Mouse (Mus musculus) 3T3-L1 (cell line): ENCODE measurements around the gene Pgm2.

Experiments used
- DNase-seq: peaks from one replicate; pipeline ENCODE4 v3.0.0-alpha.2; 2015; ENCODE audit warnings: low read depth, low spot score

Gene Pgm2

DNA sequence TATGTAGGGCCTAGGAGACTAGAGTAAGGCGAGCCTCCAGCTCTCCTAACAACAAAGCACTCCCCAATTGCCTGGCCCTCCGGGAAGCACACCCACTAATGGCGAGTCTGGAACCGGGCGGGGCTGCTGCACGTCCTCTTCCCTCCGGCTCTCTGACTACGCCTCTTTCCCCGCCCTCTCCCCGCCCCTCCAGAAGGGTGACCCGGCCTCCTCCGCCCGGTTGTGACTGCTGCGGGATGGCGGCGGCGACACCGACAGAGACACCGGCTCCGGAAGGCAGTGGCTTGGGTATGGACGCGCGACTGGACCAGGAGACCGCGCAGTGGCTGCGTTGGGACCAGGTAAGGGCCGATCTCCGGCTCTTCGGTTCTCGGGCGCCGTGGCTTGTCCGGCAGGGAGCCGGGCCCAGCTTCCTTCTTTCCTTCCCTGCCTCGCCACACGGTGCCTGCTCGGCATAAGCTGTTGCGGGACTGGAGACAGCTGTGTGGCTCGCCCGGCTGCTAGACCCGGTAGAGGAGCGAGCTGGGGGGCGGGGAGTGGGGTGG, at the start of gene Pgm2:
Pgm2 (plus strand) TSS at position 203 of the 545 bp plus-strand sequence.
- DNase-seq, result peak; percentile 95

DNA sequence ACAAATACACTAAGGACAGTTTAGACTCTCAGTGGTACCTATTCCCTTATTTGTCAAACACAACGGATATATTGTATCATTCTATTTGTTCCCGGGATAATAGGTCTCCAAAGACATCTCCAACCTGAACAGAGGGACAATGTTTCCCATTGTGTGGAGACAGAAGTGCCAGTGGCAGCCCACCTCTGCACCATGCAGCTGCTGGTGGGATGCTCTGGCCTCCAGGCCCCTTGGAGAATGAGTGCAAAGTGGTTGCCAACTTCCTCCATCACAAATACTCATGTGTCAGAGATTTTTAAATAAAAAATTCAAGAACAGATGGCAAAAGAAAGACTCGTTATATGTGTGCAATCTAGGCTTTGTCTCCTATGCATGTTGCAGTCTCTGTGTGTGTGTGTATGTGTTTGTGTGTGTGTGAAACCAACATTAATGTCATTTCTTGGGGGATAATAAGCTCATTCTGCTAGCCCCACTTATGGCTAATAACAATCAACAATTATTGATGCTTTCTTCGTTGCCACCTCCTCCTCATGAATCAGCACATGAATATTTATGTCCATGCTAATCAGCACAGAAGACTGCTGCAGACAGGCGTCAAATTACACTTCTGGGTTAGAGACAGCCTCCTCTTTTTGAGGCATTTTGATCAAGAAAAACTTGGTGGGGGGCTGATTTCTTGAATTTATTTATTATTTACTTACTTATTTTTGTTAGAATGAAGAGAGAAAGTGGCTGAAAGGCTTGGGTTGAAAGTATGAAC, 48.9 kb upstream of the Pgm2 start:
- DNase-seq, result no peak

DNA sequence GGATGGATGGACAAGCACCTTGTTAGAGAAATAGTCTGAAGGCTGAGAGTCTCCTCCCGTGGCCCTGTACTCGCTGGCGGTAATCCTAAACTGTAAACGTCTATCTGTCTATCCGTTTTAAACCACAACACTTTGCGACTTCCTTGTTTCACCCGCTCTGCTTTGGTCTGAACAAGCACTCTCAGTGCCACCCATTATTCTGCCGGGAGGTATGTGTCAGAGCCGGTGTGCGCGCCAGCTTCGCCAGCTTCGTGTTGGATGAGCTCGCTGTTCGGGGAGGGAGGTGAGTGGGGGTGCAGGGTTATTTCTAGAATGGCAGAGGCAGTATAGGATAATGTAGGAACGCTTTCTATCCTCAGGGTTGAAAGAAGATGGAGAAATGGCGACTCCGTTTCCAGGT, 48.0 kb upstream of the Pgm2 start:
- DNase-seq, result no peak

DNA sequence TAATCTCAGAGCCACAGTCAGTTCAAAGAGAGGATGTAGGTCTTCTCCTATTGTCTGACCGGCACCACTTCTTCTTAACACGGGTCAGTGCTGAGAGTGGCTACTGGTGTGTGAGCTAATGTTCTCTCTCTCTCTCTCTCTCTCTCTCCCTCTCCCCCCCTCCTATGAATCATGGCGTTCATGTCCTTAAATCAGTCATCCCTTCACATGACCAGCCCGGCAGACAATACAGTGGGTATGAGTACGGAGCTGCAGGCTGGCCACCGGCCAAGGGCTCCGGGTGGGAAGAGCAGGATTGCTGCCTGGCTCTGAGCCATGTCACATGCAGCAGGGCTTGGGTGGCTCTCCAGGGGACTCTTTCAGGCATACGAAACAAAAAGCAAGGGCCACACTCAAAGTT, 47.2 kb upstream of the Pgm2 start:
- peak; percentile 87 for DNase-seq

DNA sequence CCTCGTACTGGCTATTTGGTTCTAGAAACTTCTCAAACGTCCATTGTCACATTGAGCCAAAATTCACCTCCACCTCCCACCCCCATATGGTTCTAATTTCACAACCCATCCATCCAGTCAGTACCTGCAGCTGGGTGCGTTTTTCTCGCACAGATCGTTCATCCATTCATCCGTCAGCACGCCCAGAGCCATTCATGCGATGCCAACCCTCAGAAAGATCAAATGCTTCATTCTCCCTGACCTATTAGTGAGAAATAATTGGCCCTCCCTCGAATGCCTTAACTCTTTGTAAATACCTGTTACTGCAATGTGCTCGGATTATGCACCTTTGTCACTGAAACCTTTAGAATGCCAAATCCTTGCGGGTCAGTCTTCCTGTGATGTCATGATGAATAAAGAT, 45.8 kb upstream of the Pgm2 start:
- no peak for DNase-seq

DNA sequence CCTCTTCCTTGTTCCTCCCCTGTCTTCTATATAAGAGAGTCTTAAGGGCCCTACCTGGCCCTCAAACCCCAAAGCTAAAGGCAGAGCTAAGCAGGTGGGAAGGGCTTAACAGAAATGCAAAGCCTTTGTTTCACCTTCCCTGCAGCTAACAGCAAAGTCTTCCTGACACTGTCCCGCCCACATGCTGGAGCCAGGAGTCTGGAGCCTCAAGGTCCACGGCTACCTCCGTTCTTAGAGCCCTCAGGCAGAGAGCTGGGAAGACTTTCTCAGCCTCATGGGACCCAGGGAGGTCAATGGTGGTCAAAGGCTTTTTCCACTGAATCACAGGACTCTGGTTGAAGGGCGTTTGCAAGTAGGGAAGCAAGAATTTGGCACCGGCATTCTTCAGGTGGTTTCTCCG, 44.8 kb upstream of the Pgm2 start:
- no peak for DNase-seq

DNA sequence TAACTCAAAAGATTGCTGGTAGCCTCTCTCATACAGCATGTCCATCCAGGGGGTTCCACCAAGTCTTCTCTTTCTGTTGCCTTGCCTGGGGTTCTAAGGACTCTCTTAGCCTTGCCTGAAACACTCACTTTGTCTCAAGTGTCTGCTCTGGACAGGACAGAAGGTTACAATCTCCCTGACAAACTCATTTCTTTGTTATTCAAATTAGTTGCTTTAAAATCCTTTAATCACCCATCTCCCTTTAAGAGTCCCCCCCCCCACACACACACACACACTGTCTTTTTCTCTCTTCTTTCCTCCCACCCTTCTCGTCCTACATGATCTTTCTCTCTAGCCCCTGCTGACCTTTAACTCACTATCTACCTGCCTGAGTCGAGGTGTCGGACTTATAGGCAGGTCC, 44.1 kb upstream of the Pgm2 start:
- no peak for DNase-seq

DNA sequence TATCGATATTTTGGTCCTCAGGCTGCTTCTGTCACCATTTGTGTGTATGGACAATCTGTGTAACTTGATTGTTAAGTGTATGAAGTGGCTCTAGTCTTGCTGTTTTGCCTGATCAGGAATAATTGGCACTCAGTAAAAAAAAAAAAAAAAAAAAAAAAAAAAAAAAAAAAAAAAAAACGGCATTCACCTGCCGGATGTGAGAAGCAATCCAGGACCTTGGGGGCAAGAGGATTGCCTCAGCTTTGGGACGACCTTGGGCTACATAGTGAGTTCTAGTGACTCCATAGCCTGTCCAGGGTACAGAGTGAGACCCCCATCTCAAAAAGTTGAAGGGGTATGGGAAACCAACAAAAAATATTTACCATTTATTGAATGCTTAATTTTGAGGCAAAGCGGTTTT, 43.5 kb upstream of the Pgm2 start:
- no peak for DNase-seq

DNA sequence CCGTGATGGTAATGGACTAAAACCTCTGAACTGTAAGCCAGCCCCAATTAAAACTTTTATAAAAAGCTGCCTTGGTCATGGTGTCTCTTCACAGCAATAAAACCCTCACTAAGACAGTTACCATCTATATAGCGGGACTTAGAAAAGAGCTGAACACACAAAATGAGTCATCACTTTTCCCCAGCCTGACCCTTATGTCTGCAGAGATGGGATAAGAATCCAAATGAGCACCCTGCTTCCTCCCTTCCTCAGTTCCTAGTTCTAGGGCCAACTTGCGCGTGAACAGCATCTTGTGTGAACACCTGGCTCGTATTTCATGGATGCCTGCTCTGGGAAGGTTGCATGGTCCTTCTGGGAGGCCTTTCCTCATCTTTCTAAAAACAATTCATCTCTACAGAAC, 39.7 kb upstream of the Pgm2 start:
- DNase-seq, result no peak

DNA sequence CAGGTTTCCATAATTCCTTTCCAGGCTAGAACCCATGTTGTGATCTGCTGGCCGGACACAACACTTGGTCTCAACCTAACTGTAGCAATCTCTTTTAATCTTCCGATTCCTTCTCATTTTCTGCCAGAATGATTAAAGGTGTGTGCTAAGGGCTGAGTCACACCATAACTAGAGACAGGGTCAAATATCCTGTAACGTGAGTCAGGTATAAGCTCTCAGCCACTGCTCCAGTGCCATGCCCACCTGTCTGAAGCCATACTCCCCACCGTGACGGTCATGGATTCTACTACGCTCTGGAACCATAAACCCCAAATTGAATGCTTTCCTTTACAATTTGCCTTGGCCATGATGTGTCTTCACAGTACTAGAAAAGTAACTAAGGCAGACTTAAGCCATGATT, 36.5 kb upstream of the Pgm2 start:
- no peak for DNase-seq

DNA sequence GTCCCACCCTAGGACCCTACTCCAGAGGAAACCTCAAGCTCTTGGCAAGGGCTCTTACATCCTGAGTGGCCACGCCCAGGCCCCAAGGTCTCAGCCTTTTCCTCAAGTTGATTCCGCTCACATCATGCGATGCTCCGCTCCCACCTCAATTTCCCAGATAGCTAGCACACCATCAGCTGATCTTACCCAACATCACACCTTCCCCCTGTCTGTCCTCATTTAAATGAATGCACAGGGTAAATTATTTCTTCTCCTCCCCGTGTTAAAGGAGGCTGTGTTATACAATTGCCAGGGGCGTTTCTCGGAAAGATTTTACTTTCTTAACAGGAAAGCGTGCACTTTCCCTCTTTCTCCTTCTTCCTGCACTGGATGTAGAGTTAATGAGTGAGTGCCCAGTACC, 31.9 kb upstream of the Pgm2 start:
- no peak for DNase-seq

DNA sequence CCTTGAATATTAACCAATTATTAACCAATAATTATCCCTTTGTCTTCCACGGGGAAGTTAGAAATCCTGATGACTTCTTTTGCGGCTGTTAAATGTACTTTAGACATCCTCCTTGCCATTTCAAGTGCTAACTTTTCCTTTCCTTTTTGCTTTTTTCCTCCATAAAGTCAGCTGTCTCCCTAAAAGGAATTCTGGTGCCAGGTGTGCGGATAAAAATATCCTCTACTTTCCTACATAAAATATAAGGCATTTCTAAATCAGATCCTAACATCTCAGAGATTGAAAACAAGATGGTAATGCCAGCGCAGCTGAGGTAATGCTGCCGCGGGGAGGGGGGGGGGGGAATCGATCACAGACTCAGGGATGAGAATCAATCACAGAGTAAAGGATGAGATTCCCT, 31.1 kb upstream of the Pgm2 start:
- no peak for DNase-seq

DNA sequence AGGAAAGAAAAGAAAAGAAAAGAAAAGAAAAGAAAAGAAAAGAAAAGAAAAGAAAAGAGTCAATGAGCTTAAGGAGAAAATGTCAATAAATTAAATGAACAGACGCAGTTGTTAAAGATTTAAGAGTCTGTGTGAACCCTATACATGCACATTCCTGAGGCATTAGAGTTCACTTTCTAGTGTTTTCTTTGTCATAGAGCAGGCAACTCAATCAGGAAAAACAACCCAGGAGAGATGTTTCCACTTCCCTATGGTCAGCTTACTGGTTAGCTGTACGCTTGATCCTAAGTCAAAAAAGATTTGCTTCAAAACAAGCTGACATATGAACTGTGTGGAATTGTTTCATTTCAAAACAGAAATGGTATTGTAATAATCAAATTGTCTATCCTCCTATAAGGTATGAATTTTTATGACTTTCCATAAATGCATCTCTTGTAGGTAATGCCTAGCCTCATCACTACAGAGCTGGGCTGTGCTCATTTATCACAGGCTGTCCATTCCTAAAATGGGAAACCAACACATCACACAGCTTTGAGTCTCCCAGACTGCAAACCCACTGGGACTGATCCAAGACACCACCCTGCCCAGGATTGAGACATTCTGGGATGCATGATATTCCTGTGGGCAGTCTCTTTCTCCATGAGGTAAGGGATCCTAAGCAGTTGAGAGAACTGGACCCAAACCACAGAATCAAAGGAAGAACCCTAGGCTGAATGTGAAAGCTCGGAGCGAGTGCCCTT, 29.7 kb upstream of the Pgm2 start:
- peak; percentile 60 for DNase-seq

DNA sequence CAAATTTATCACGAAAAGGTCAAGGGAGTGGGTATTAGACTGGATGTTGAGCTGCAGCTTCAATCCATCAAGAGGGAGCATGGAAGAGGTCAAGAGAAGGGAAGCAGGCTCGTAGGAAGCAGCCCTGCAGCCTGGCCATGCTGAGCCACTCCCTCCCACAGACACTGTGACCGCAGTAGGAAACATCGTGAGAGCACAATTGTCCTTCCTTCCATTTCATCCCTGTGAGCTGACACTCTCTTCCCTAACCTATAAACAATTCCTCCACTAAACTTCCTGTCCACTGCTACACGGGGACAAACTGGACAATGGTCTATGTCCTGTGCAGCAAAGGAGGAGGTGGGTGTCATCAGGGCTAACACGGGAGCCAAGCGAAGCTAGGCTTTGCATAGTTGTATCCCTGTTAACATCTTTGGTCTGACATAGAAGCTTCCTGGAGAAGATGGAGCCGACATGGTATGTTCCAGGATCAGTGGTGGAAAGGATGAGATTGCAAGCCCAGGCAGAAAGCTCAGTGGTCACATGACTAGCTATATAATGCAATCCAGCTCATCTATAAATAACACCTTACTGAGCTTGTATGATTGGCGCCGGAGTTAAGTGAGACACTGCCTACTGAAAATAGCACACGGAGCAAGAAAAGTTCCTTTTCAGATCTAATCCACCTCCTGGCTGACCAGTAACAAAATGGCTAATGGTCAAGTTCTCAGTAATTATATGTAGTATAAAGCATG, 29.0 kb upstream of the Pgm2 start:
- no peak for DNase-seq

DNA sequence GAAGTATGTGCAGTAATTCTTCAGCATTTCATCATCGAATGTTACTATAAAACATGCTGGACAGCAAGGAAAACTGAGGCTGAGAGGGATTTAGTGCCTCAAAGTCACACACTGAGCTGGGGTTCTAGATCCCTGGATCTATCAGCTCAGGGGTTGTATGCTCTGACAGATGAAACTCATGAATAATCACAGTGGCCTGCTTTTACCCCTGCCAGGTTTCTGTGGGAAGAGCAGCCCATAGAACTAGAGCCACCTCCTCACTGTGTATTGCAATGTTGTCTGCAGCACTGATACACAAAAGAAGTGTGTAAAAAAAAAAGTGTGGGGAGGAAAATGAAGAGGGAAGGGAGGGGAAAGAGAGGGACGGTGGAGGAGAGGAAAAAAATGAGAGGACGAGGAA, 28.3 kb upstream of the Pgm2 start:
- DNase-seq, result no peak

DNA sequence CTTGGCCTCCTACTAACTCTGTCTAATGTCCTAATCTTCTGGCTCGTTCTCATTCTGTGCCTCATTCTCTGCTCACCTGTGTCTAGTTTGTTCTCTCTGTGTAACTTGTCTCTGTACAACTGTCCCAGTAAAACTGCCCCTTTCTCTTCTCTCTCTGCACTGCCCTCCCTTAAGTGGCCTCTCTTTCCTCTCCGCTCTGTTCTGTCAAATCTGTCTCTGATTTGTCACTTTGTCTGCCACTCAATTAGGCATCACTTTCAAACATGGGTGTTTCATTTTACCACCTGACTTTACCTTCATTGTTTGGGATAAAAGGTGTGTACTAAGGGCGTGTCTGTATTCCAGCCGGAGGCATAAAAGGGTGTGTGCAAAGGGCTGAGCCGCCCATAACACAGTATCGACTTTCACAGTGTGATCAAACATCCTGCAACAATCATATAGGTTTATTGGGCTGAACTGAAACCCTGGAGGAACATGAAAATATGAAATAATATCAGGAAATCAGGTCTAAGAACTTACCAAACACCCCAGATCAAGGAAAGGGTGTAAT, 27.2 kb upstream of the Pgm2 start:
- no peak for DNase-seq

DNA sequence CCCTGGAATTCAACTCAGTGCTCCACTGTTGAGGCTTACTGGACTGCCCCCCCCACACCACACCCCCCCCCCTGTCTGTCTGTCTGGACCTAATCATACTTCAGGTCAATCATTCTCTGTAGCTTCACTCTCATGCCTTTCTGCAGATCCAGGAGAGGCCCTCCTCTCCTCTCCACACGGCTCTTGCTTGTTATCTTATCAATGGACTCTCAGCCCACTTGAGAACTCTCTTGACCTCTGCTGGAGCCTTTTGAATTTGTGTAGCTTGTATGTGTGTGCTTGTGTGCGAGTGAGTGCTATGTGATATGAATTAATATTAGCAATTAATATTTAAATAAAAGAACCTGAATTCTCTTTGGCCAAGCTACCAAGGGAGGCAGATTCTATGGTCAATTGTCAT, 26.6 kb upstream of the Pgm2 start:
- no peak for DNase-seq

DNA sequence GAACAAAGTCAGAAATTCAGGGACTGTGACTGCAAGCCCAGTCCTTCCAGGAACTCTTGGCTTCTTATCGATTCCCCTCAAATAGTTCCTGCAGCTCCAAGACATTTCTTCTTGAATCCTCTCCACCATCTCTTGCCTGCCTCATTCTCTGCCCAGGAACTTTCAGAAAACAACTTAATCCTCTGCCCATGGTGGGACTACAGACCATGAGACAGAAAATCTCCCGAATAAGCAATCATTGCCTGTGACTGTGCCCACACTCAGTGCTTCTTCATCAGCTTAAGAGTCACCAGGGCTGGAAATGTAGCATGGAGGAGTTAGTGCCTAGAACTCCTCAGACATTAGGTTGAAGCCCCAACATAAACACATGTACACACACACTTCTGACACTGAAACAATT, 25.2 kb upstream of the Pgm2 start:
- no peak for DNase-seq

DNA sequence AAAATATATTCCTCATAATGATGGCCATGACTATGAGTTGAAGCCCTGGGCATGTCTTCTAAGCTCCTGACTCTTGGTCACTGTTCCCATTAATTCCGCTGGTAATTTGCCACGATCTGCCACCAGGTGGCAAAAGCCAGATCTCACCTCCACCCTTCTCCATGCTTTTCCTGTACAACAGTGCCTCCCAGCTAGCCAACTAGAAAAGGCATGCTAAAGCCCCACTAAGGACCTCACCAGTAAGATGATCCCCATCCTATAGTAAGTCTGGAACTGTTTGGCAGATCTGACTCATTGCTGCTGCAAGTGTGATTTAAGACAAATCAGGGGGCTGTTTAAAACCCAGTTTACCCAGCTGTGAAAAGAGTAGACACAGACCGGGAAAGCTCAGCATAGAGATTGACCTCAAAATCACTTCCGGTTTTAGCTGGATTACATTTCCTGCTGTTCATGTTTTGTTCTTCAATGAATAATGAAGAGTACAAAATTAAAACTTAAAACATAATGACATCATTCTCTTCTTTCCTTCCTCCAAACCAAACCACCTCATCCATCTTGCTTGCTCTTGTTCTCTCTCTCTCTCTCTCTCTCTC, 22.6 kb upstream of the Pgm2 start:
- DNase-seq, result peak; percentile 98

DNA sequence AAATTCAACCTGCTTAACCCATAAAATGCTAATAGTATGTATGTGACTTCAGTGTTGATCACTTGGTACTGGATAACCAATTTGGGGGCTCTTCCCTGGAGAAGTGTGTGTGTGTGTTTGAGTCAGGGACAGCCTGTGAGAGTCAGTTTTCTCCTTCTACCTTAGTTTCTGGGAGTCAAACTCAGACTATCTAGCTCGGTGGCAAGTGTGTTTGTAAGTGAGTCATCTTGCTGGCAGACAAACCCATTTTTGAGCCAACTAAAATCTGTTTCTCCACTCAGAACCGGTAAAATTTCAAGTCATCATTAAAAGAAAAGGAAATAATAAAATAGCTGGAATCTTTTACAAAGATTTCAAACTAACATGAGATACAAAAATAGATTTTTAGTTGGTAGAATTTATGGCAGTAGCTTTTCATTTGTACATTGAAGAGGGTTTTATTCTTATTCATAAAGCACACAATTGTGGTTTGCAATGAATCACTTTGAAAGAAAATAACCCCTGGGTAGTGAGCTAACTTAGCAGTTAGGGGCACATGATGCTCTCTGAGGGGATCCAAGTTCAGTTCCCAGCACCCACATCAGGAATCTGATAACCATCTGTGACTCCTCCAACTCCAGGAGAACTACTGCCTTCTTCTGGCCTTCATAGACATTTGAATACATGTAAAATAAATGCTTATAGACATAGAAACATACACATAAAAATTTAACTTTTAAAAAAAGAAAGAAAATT, 21.8 kb upstream of the Pgm2 start:
- peak; percentile 92 for DNase-seq

DNA sequence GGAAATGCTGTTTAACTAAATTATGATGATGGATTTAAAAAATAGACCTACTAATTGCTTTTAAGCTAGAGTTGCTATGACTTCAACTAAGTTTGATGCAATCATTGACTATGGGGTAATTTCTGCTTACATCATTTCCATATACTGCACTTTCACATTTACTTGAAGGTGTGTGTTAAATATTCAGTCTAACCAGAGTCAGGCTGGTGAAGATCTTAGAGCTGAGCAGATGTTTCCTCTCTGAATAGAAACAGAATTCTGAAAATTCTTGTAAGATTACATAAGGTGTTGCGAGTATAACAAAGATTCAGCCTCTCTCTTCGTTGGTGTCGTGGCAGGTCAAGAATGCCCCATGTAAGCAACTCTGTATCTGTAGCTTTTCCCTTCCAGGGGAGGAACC, 18.3 kb upstream of the Pgm2 start:
- no peak for DNase-seq
